In the genomic region with DNA sequence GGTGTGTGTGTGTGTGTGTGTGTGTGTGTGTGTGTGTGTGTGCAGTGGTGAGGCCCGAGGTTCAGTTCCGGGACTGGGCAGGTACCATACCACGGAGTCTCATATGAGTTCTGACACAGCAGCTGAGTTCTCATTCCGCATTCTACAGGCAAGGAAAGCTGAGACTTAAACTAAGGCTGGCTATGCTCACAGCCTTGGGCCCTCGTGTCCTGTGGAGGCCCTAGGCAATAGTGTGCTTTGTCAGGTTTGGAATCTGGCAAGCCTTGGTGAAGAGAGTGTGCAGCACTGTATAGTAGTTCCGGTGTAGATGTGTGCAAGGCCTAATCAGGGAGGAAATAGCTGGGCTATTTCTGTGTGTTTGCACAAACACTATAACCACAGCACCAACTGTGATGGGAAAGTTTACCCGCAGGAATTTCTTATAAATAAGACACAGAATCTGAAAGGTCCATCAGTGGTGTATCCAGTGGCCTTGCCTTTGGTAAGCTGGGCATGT, we compare ENCODE assay signal across 24 mouse cellular contexts. TPM values are rescaled to one million over a fixed set of nuclear protein-coding genes. Genes with fewer than 3 reads are reported as not detected.
DNase-seq lines count a peak whose midpoint lies in the region; ATAC-seq lines count a peak whose summit lies in the region.
"Had no signal": no experiment of that assay in that cellular context is flagged by ENCODE, and none has a peak within 500 bp of the region (broad histone marks: within the 10 kb centered on the region; RNA-seq: fewer than 3 reads in every experiment).

No protein-coding gene starts in this region.

- 85% methylated on average over 7 of the region's 7 CpGs for WGBS in limb, embryonic 13.5 days
- 98% methylated on average over 7 of the region's 7 CpGs for WGBS in limb, embryonic 10.5 days

- no peaks in the 10 kb centered on the region for H3K27me3 ChIP-seq in limb, embryonic 13.5 days
- no peaks in the 10 kb centered on the region for H3K27me3 ChIP-seq in limb, embryonic 10.5 days (ENCODE audit: low read depth, poor library complexity, severe bottlenecking)
- H3K27me3 ChIP-seq: embryonic facial prominence, embryonic 15.5 days; heart, embryonic 12.5 days had no signal

- H3K9me3 ChIP-seq in limb, embryonic 13.5 days = no peaks in the 10 kb centered on the region
- no peaks in the 10 kb centered on the region for H3K9me3 ChIP-seq in limb, embryonic 10.5 days (replicated peaks)
- H3K9me3 ChIP-seq: embryonic facial prominence, embryonic 15.5 days; heart, embryonic 12.5 days had no signal

- no peak overlapping the region for H3K27ac ChIP-seq in limb, embryonic 13.5 days
- H3K27ac ChIP-seq in limb, embryonic 10.5 days = no peak overlapping the region
- H3K27ac ChIP-seq: embryonic facial prominence, embryonic 15.5 days; liver, embryonic 14.5 days had no signal

- no peak overlapping the region for H3K4me3 ChIP-seq in limb, embryonic 13.5 days
- no peak overlapping the region for H3K4me3 ChIP-seq in limb, embryonic 10.5 days
- H3K4me3 ChIP-seq: embryonic facial prominence, embryonic 15.5 days; heart, embryonic 12.5 days had no signal

- no peak overlapping the region for H3K4me2 ChIP-seq in limb, embryonic 13.5 days (replicated peaks)
- H3K4me2 ChIP-seq: embryonic facial prominence, embryonic 15.5 days; heart, embryonic 12.5 days had no signal

- no peak for DNase-seq in limb, embryonic 10.5 days (ENCODE audit: low spot score)
- peak; percentile 33 for DNase-seq in thymus, postnatal 25 days
- DNase-seq in thymus, postnatal 10 days (ENCODE audit: low spot score in 2 of 2) = no peak
- peak; percentile 47 for DNase-seq in thymus, postnatal 4 days
- no peak for DNase-seq in kidney, postnatal 25 days
- no peak for DNase-seq in layer of hippocampus, postnatal 10 days (ENCODE audit: low spot score in 2 of 2)
- DNase-seq: adrenal gland, postnatal 14 days; cerebellum, adult 18-20 months; cerebellum, postnatal 25 days; heart, postnatal 4 days; kidney, adult 2 months; kidney, postnatal 10 days had no signal

- ATAC-seq in limb, embryonic 13.5 days (ENCODE audit: low FRiP score, low read depth) = no peak
- peak; percentile 47 to 74; a peak in 3 of 4 replicates for ATAC-seq in hematopoietic stem cell, adult 5-6 weeks (replicated peaks in 1 of 2; ENCODE audit: insufficient read depth in 1 of 2, low FRiP score in 2 of 2, low TSS enrichment in 1 of 2, low read depth in 1 of 2, poor library complexity in 2 of 2, severe bottlenecking in 2 of 2)
- ATAC-seq: forebrain, embryonic 16.5 days; hindbrain, embryonic 16.5 days; lung, postnatal 0 days had no signal

- peaks cover 19% of the 10 kb centered on the region for H3K36me3 ChIP-seq in limb, embryonic 13.5 days
- H3K36me3 ChIP-seq in limb, embryonic 10.5 days = peaks cover 29% of the 10 kb centered on the region

- H3K9ac ChIP-seq in limb, embryonic 13.5 days = peak overlapping the region; percentile 13; the same call in 1 of the 2 replicates
- H3K9ac ChIP-seq: embryonic facial prominence, embryonic 15.5 days; heart, embryonic 12.5 days; liver, embryonic 14.5 days had no signal

- peaks cover 11% of the 10 kb centered on the region; the same call in 1 of the 2 replicates for H3K4me1 ChIP-seq in limb, embryonic 13.5 days
- peaks cover 6% of the 10 kb centered on the region for H3K4me1 ChIP-seq in limb, embryonic 10.5 days
- H3K4me1 ChIP-seq: embryonic facial prominence, embryonic 15.5 days had no signal

RNA-seq across cellular contexts. Expression of a gene that starts 12.2 kb away (rescaled TPM):
- 0.20 and 0.37 TPM in 2 replicates for polyA plus RNA-seq in limb, embryonic 13.5 days (2015; fragmentation: Nextera tagmentation; extraction: Ambion mirVana)
- polyA plus RNA-seq in limb, embryonic 10.5 days (2016; fragmentation: Nextera tagmentation; extraction: Ambion mirVana) = 0.19 and 0.29 TPM in 2 replicates
- 0.60 and 2.1 TPM in 2 replicates for total RNA-seq in hematopoietic stem cell, adult 5-6 weeks (2017)
- not detected for total RNA-seq in layer of hippocampus, postnatal 10 days (2021)
- total RNA-seq: gastrocnemius, adult 18-20 months; heart, postnatal 4 days; layer of hippocampus, adult 8-10 months; left cerebral cortex, adult 8-10 months; midbrain, postnatal 0 days had no signal

RNA-seq across cellular contexts. Expression of a gene that starts 25.0 kb away (rescaled TPM):
- 69.2 and 71.6 TPM in 2 replicates for polyA plus RNA-seq in limb, embryonic 13.5 days (2015; fragmentation: Nextera tagmentation; extraction: Ambion mirVana)
- polyA plus RNA-seq in limb, embryonic 10.5 days (2016; fragmentation: Nextera tagmentation; extraction: Ambion mirVana) = 66.2 and 73.4 TPM in 2 replicates
- 23.1 and 26.0 TPM in 2 replicates for total RNA-seq in hematopoietic stem cell, adult 5-6 weeks (2017)
- 10 to 100 TPM; 39.1 to 39.3 TPM for total RNA-seq in layer of hippocampus, postnatal 10 days (2021)

Comparison
In these comparisons a context has a peak if more than half of its experiments do, and no peak if none do; other contexts are left out.
1. DNase-seq: peak in thymus, postnatal 25 days (single experiment) and thymus, postnatal 4 days (single experiment); none in limb, embryonic 10.5 days (single experiment), thymus, postnatal 10 days (0 of 2), kidney, postnatal 25 days (0 of 2) and layer of hippocampus, postnatal 10 days (0 of 2).